Comparison of ENCODE assay signal across 14 mouse cellular contexts in the genomic region with DNA sequence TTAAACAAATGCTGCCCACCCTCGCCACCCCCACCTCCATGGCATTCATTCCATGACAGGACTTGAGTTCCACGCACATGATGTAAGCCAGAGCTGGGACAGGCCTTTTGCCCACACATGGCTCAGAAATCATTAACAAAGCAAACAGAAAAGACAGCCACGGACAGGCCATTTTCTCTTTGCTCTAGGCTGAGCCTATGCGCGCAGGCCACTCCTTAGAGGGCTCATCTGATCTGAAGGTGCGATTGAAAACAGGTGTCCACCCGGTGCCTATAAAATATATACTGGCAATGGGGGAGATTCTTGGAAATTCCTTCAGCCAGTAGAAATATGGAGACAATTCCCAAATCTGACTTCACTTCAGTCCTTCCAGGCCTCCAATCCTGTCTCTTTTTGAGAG.
"Had no signal": no experiment of that assay in that cellular context is flagged by ENCODE, and none has a peak within 500 bp of the region (broad histone marks: within the 10 kb centered on the region; RNA-seq: fewer than 3 reads in every experiment).

No protein-coding gene starts in this region.

- H3K9me3 ChIP-seq: midbrain, embryonic 13.5 days; midbrain, embryonic 15.5 days; neural tube, embryonic 12.5 days; stomach, embryonic 15.5 days had no signal

- DNase-seq: lung, adult 18-20 months; lung, embryonic 14.5 days; lung, postnatal 10 days; lung, postnatal 4 days; right cerebral cortex, postnatal 14 days; thymus, adult 18-20 months; thymus, postnatal 14 days; thymus, postnatal 36 days had no signal

- H3K4me3 ChIP-seq: midbrain, embryonic 13.5 days; midbrain, embryonic 15.5 days; neural tube, embryonic 12.5 days; stomach, embryonic 15.5 days had no signal

- H3K27me3 ChIP-seq: midbrain, embryonic 13.5 days; midbrain, embryonic 15.5 days; neural tube, embryonic 12.5 days; stomach, embryonic 15.5 days had no signal

- H3K36me3 ChIP-seq: midbrain, embryonic 13.5 days; midbrain, embryonic 15.5 days; neural tube, embryonic 12.5 days; stomach, embryonic 15.5 days had no signal

- ATAC-seq: midbrain, embryonic 13.5 days; midbrain, embryonic 15.5 days had no signal

- H3K27ac ChIP-seq: midbrain, embryonic 13.5 days; midbrain, embryonic 15.5 days; neural tube, embryonic 12.5 days; stomach, embryonic 15.5 days; stomach, postnatal 0 days had no signal

- H3K4me1 ChIP-seq: midbrain, embryonic 13.5 days; midbrain, embryonic 15.5 days; neural tube, embryonic 12.5 days; stomach, embryonic 15.5 days had no signal

- H3K4me2 ChIP-seq: lung, embryonic 14.5 days; midbrain, embryonic 11.5 days; midbrain, embryonic 13.5 days; midbrain, embryonic 15.5 days; neural tube, embryonic 12.5 days; stomach, embryonic 15.5 days had no signal

- H3K9ac ChIP-seq: lung, embryonic 14.5 days; midbrain, embryonic 13.5 days; midbrain, embryonic 15.5 days; neural tube, embryonic 12.5 days; stomach, embryonic 15.5 days had no signal
